In genomic region chr1:37063053-37063452, GRCm38 (mm10) we compare ENCODE assay signal across 16 mouse cellular contexts.
"Had no signal": no experiment of that assay in that cellular context is flagged by ENCODE, and none has a peak within 500 bp of the region (broad histone marks: within the 10 kb centered on the region; RNA-seq: fewer than 3 reads in every experiment).

No protein-coding gene starts in this region.

- H3K9me3 ChIP-seq: neural tube, embryonic 13.5 days; neural tube, embryonic 15.5 days; stomach, embryonic 15.5 days had no signal

- H3K4me1 ChIP-seq: neural tube, embryonic 15.5 days had no signal

- H3K27ac ChIP-seq: neural tube, embryonic 13.5 days; neural tube, embryonic 15.5 days; stomach, embryonic 15.5 days; stomach, postnatal 0 days had no signal

- DNase-seq: retina, postnatal 1 day; right cerebral cortex, adult 18-20 months; right cerebral cortex, postnatal 14 days; right cerebral cortex, postnatal 25 days; right cerebral cortex, postnatal 4 days; spleen, adult 18-20 months; thymus, adult 18-20 months; thymus, adult 2 months; thymus, postnatal 14 days; thymus, postnatal 25 days; thymus, postnatal 36 days; thymus, postnatal 4 days had no signal

- H3K9ac ChIP-seq: neural tube, embryonic 13.5 days; neural tube, embryonic 15.5 days; stomach, embryonic 15.5 days had no signal

- H3K36me3 ChIP-seq: neural tube, embryonic 13.5 days; neural tube, embryonic 15.5 days; stomach, embryonic 15.5 days had no signal

- H3K4me3 ChIP-seq: neural tube, embryonic 13.5 days; neural tube, embryonic 15.5 days; stomach, embryonic 15.5 days had no signal

- H3K4me2 ChIP-seq: neural tube, embryonic 13.5 days; neural tube, embryonic 15.5 days; stomach, embryonic 15.5 days had no signal

- H3K27me3 ChIP-seq: neural tube, embryonic 13.5 days; neural tube, embryonic 15.5 days; stomach, embryonic 15.5 days had no signal
